Mouse (Mus musculus) midbrain, embryonic 13.5 days (tissue): ENCODE measurements around the gene Axdnd1. TPM values are rescaled to one million over a fixed set of nuclear protein-coding genes. Genes with fewer than 3 reads are reported as not detected.

Source experiments
- ATAC-seq: fragments of 200-750 bp; cut with Nextera tagmentation; 2 replicates; pipeline ENCODE4 v1.8.0; 2017; ENCODE audit warnings: mild to moderate bottlenecking, moderate TSS enrichment, moderate library complexity
- H3K27ac ChIP-seq: fragments of 300-500 bp; sonication (generic); 2 replicates; pipeline ENCODE4 v1.5.1; 2015; ENCODE audit warnings: inconsistent platforms, mild to moderate bottlenecking, moderate library complexity
- H3K27me3 ChIP-seq: fragments of 300-500 bp; sonication (generic); 2 replicates; pipeline ENCODE4 v1.6.1; 2015; ENCODE audit warnings: mild to moderate bottlenecking, inconsistent platforms
- H3K36me3 ChIP-seq: fragments of 300-500 bp; sonication (generic); 2 replicates; pipeline ENCODE4 v1.6.1; 2015; ENCODE audit warnings: mild to moderate bottlenecking, inconsistent platforms
- H3K4me1 ChIP-seq: fragments of 300-500 bp; sonication (generic); replicated peaks from 2 replicates; pipeline ENCODE4 v1.6.1; 2015; ENCODE audit warnings: inconsistent platforms
- H3K4me2 ChIP-seq: fragments of 300-500 bp; sonication (generic); replicated peaks from 2 replicates; pipeline ENCODE4 v1.6.1; 2015; ENCODE audit warnings: moderate library complexity, mild to moderate bottlenecking, inconsistent platforms
- H3K4me3 ChIP-seq: fragments of 300-500 bp; sonication (generic); replicated peaks from 2 replicates; pipeline ENCODE4 v1.5.1; 2015; ENCODE audit warnings: mild to moderate bottlenecking, inconsistent platforms
- H3K9ac ChIP-seq: fragments of 300-500 bp; sonication (generic); replicated peaks from 2 replicates; pipeline ENCODE4 v1.6.1; 2015; ENCODE audit warnings: mild to moderate bottlenecking, inconsistent platforms
- H3K9me3 ChIP-seq: fragments of 300-500 bp; sonication (generic); 2 replicates; pipeline ENCODE4 v1.6.1; 2016; ENCODE audit warnings: mild to moderate bottlenecking, inconsistent platforms
- WGBS: fragments of 180-500 bp; shearing (Covaris S2); methylation state at CpG from one replicate; pipeline ENCODE4 v1.1.7; 2015; 5-methylcytosine and 5-hydroxymethylcytosine counted together
- polyA plus RNA-seq: library from polyadenylated mRNA; unstranded; fragments of >200 nt; fragmentation: Nextera tagmentation; extraction: Ambion mirVana; gene quantifications from 2 replicates; pipeline ENCODE4 v1.2.1, GENCODE M21; 2015

Gene Axdnd1
- 0.17 and 0.45 TPM in 2 replicates for polyA plus RNA-seq

DNA sequence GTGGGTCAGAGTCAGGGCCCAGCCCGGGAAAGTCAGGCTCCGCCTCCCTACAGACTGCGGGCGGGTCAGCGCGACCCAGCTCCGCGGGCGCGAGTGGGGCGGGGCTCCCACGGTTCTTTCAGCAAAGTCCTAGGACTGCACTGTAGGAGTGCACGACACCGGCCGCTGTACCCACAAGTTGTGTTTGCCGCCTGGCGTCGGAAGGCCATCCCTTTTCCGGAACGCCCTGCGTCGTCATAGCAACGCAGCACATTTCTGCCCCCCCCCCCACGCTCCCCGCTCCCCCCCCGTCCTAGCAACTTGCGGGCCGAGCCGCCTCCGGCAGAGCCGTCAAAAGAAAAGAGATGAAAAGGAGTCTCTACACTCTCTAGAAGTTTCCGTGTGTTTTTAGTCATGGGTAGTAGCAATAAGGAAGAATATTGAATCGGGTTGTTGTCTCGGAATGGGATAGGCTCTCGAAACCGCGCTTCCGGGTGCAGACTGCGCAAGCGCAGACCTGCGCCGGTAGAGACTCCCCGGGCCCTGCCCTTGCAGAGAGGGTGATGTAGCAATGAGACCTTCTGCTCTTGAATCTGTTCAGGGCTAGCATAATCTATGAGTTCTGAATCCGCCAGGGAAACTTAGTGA lies at the start of gene Axdnd1:
TSS of gene Axdnd1 (minus strand) at position 489 of the 627 bp plus-strand sequence.
- Histone ChIP-seq H3K9me3 (no peaks in the 10 kb centered on the region; the same call in 1 of the 2 replicates), H3K36me3 (no peaks in the 10 kb centered on the region), H3K9ac (peak within 1 kb of the TSS; percentile 52), H3K4me2 (peak within 1 kb of the TSS; percentile 67), H3K4me3 (peak within 1 kb of the TSS; percentile 57), H3K4me1 (peaks cover 7% of the 10 kb centered on the region; the same call in 1 of the 2 replicates), H3K27me3 (no peaks in the 10 kb centered on the region), H3K27ac (0 out of 2 replicates have a peak within 1 kb of the TSS, but pooled peaks have one; percentile 16)
- ATAC-seq, result peak; percentile 97
- WGBS, result under 1% methylated on average over 42 of the region's 44 CpGs

DNA sequence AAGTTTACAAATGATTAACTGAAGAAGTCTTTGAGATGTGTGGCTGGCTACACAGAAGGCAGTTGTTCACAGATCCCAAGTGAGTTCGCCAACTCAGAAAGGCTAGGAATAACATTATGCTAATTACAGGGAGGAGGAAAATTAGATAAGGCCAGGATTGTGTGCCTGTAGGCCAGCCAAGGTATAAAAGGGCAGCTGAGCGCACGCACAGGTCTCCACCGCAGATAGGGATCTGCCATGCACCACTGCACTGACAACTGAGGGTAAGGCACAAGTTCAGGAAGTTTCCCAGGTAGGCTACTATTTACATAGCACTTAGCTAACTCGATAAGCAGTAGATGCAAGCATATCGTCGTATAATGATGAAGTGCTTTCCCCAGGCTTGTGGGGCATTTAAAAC lies 49.6 kb upstream of the Axdnd1 start:
- no peak for ATAC-seq
- no peak overlapping the region for H3K27ac ChIP-seq
- H3K4me1 ChIP-seq, result peaks cover 12% of the 10 kb centered on the region
- H3K4me3 ChIP-seq, result no peak overlapping the region
- H3K4me2 ChIP-seq, result no peak overlapping the region
- no peak overlapping the region for H3K9ac ChIP-seq
- H3K9me3 ChIP-seq, result peaks cover 10% of the 10 kb centered on the region; the same call in 1 of the 2 replicates
- WGBS, result 70% methylated on average over 7 of the region's 7 CpGs
- no peaks in the 10 kb centered on the region for H3K27me3 ChIP-seq
- peaks cover 15% of the 10 kb centered on the region for H3K36me3 ChIP-seq

DNA sequence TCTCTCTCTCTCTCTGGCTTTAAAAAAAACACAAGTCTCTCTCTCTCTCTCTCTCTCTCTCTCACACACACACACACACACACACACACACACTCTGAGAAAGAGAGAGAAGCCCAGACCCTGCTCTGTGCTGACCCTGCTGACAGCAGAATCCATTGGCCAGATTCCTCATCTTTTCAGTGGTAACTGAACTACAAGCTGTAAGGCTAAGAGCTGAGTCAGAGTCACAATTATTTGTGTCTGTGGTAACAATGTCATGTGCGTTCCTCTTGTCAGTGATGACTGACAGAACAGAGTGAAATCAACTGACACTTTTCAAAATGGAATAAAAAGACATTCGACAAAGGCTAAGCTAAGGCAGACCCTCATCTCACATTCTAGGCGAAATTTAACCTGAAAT lies 47.6 kb upstream of the Axdnd1 start:
- WGBS, result 87% methylated on average over 3 of the region's 3 CpGs
- Histone ChIP-seq H3K9ac (no peak overlapping the region), H3K4me2 (no peak overlapping the region), H3K9me3 (peaks cover 10% of the 10 kb centered on the region; the same call in 1 of the 2 replicates), H3K36me3 (peaks cover 17% of the 10 kb centered on the region), H3K27me3 (no peaks in the 10 kb centered on the region), H3K27ac (no peak overlapping the region), H3K4me1 (peaks cover 9% of the 10 kb centered on the region), H3K4me3 (no peak overlapping the region)
- no peak for ATAC-seq

DNA sequence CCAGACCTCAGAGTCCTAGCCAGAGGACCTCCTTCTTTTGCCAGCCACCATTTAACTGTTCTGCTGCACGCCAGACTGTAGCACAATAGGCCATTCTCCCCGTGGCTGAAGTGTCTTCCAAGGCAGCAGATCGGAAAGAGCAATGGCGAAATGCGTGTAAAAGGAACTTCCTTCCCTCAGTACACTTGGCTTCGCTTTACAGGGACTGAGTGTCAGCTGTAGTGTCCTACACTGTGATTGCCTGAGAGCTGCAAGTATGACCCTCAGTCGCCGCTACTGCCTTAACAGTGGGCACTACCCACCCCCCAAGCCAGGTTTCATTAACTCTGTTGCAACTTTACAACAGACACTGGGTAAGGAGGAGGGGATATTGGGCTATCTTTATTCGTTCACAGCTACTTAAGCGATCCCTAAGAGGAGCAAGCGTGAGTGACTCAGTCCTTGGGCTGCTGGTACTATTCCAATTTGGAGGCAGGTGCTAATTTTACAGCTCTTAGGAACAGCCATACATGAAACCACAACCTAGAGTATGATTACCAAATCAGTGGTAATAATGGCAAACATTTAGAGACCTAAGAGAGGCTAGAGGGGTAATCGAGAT lies 46.8 kb upstream of the Axdnd1 start:
- Histone ChIP-seq H3K27me3 (no peaks in the 10 kb centered on the region), H3K4me3 (no peak overlapping the region), H3K9me3 (peaks cover 10% of the 10 kb centered on the region; the same call in 1 of the 2 replicates), H3K27ac (no peak overlapping the region), H3K9ac (no peak overlapping the region), H3K4me1 (peaks cover 2% of the 10 kb centered on the region), H3K36me3 (peaks cover 17% of the 10 kb centered on the region), H3K4me2 (no peak overlapping the region)
- ATAC-seq, result no peak
- 86% methylated on average over 12 of the region's 12 CpGs for WGBS

DNA sequence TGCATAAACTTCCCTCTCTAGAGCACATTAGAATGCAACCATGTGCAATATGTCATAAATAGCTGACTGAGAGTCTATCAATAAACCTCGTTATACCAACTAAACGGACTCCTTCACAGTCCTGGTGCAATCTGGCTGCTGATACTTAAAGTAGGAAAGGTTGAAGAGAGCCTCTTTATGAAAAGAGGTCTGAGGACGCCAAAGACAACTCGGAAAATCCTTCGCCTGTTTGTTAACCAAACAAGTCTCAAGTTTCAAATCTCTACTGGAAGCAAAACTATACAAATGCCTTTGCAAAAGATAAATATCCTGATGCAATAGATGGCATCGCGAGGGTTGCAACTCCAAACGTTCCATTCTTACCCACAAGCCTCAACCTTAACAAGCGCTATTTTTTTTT lies 44.0 kb upstream of the Axdnd1 start:
- Histone ChIP-seq H3K27me3 (no peaks in the 10 kb centered on the region), H3K4me3 (no peak overlapping the region), H3K36me3 (peaks cover 17% of the 10 kb centered on the region), H3K4me1 (no peaks in the 10 kb centered on the region), H3K27ac (no peak overlapping the region), H3K9ac (no peak overlapping the region), H3K4me2 (no peak overlapping the region), H3K9me3 (peaks cover 10% of the 10 kb centered on the region; the same call in 1 of the 2 replicates)
- no peak for ATAC-seq
- WGBS, result 91% methylated on average over 9 of the region's 9 CpGs

DNA sequence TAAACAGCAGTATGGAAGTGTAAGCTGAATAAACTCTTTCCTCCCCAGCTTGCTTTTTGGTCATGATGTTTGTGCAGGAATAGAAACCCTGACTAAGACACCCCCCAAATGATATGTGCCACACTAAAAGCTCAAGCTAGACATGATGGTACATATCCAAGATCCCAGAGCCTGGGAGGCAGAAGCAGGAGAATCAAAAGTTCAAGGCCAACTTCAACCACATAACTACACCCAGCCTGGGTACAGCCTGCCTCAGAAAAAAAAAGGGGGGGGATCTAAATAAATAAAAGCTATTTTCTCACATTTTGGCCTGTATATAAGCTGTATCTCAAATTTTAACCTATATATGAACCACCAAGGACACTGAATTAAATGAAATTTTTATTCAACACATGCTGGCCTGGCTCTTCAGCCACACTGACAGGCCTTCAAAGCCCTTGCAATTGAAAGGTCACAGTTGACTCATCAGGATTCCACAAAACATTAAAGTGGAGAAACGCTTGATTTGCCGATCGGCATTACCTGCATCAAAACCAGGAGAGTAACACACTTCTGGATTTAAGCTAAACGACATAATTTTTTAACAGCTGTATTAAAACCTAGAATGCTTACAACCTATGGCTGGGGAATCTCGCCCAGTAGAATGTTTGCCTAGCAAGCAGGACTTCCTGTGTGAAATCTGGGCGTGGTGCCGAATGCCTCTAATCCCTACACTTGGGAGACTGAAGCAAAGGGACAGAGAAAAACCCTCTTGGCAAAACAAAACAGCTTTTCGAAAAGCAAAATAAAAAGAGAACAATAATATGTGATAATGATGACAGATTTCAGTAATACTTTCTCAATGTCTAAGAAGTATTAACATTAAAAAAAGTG lies 43.3 kb upstream of the Axdnd1 start:
- WGBS, result 91% methylated on average over 8 of the region's 8 CpGs
- ATAC-seq, result no peak
- Histone ChIP-seq H3K4me2 (no peak overlapping the region), H3K4me3 (no peak overlapping the region), H3K27me3 (no peaks in the 10 kb centered on the region), H3K36me3 (peaks cover 15% of the 10 kb centered on the region), H3K27ac (no peak overlapping the region), H3K4me1 (no peaks in the 10 kb centered on the region), H3K9ac (no peak overlapping the region), H3K9me3 (peaks cover 8% of the 10 kb centered on the region; the same call in 1 of the 2 replicates)

DNA sequence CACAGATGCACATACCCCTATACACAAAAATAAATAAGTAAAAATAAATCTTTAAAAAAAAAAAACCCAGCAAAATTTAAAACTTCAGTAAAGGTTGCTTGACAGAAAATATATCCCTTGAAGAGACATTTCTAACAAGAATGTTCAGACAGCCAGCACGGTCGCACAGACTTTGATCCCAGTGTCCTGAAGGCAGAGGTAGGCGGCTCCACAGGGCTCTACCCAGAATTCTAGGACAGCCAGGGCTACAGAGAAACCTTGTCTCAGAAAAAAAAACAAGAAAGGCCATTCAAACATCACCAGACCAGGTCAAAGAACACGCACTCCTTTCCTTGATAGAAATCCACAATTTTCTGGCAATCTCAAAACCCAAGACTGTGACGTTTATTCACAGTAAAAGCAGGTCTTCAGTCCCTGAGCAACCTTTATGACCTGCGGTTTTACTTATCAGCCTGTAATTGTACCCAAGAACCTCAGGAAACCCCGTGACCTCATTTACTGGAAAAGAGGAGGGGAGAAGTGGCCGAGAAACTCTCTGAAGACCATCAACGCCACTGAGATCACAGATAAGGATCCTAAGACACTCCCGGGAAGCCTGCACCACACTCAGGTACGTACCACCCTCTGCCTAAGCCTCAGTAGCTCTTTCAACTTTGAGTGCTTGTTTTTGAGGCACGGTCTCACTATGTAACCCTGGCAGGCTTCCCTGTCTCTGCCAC lies 41.5 kb upstream of the Axdnd1 start:
- no peak overlapping the region for H3K27ac ChIP-seq

DNA sequence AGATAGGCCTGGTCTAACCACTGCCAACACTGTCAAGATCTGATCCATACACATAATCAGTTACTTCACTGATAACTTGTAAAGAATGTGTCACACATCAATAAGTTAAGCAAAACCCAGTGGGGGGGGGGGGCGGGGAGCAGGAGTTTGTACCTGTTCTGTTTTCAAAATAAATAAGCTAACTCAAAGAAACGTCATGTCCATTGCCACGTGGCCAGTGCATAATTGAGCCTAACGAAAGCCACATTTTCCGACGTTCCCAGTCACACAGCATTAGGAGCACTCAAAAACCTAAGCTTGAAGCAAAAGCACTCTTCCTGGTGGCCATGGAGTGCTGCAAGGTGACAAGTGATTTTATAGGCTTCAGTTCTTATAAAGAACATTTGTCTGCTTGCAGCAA lies 40.1 kb upstream of the Axdnd1 start:
- Histone ChIP-seq H3K4me2 (no peak overlapping the region), H3K27me3 (no peaks in the 10 kb centered on the region), H3K36me3 (peaks cover 7% of the 10 kb centered on the region), H3K27ac (no peak overlapping the region), H3K4me3 (no peak overlapping the region), H3K9ac (no peak overlapping the region), H3K9me3 (peaks cover 3% of the 10 kb centered on the region; the same call in 1 of the 2 replicates), H3K4me1 (no peaks in the 10 kb centered on the region)
- ATAC-seq, result no peak
- 90% methylated on average over 6 of the region's 6 CpGs for WGBS

More for the DNA sequence above, 41.5 kb upstream of the Axdnd1 start:
- Histone ChIP-seq H3K4me2 (no peak overlapping the region), H3K4me1 (no peaks in the 10 kb centered on the region), H3K9ac (no peak overlapping the region), H3K9me3 (peaks cover 6% of the 10 kb centered on the region; the same call in 1 of the 2 replicates), H3K4me3 (no peak overlapping the region), H3K36me3 (peaks cover 13% of the 10 kb centered on the region), H3K27me3 (no peaks in the 10 kb centered on the region)
- WGBS, result 90% methylated on average over 12 of the region's 12 CpGs
- no peak for ATAC-seq

DNA sequence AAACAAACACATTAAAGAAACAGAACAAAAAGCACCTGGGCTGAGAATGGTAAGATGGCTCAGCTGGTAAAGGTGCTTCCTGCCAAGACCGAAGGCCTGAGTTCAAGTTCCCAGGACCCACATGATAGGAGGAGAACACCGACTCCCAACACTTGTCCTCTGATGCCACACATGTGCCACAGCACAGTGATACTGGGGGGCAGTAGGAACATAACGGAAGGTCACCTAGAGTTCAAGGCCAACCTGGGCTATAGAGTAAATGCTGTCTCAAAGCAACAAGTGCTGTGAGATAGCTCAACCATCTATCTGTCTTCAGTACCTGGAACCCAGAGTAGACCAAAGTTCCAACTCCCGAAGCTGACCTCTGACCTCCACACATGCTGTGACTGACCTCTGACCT lies 39.3 kb upstream of the Axdnd1 start:
- ATAC-seq, result no peak
- no peak overlapping the region for H3K27ac ChIP-seq

DNA sequence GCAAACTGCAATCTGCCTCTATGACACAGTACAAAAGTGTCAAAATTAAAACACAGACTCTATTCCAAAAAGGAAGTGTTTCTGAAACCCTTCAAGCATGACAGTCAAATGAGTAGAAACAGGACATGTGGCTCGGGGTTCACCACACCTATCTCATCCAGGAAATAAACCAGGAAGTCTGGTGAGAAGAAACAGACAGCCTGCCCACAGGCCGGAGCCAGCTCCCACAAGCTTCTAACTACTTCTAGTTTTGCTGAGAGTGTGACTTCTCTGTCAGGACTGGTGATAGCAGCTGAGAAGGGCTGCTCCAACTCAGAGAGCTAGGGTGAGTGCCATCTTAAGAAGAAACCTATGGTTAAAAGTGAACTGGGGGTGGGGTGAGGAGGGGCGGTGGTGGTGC lies 38.7 kb upstream of the Axdnd1 start:
- no peak for ATAC-seq
- Histone ChIP-seq H3K36me3 (no peaks in the 10 kb centered on the region), H3K9ac (no peak overlapping the region), H3K9me3 (no peaks in the 10 kb centered on the region), H3K4me2 (no peak overlapping the region), H3K27ac (no peak overlapping the region), H3K4me3 (no peak overlapping the region), H3K4me1 (no peaks in the 10 kb centered on the region), H3K27me3 (no peaks in the 10 kb centered on the region)
- WGBS, result 86% methylated on average over 3 of the region's 3 CpGs

More for the DNA sequence above, 39.3 kb upstream of the Axdnd1 start:
- Histone ChIP-seq H3K4me1 (no peaks in the 10 kb centered on the region), H3K9ac (no peak overlapping the region), H3K36me3 (no peaks in the 10 kb centered on the region), H3K27me3 (no peaks in the 10 kb centered on the region), H3K4me3 (no peak overlapping the region), H3K9me3 (no peaks in the 10 kb centered on the region), H3K4me2 (no peak overlapping the region)
- WGBS, result 94% methylated on average over 4 of the region's 4 CpGs

DNA sequence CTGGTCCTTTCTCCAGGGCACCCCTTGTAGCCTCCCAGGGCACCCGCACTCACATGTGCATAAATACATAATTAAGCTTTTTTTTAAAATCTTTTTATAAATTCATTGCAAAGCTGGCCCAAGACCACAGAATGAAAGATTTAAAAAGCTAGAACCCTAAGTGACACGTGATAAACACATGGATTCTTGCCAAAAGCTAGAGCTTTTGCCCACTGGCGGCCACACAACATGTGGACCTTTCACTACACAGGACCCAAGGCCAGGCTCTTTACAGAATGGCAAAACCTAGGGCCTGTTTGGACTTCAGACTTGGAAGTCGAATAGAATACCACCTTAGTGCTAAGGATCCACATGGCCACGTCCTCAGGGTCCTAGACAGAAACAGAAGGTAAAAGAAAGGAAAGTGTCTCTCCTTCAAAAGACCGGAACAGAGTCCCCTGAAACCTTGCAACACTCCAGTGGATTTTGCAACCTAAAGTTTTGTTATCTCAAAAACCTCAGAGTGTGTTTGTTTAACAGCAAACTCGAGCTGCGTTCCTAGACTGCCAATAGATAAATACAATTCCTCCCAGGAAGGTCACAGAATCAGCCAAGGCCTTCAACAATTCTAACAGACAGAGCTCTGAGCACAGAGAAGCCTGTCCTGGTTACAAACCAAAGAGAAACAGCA lies 37.6 kb upstream of the Axdnd1 start:
- H3K9ac ChIP-seq, result no peak overlapping the region
- whole genome bisulfite sequencing, result 89% methylated on average over 8 of the region's 8 CpGs
- no peaks in the 10 kb centered on the region for H3K4me1 ChIP-seq
- H3K27me3 ChIP-seq, result no peaks in the 10 kb centered on the region
- H3K36me3 ChIP-seq, result no peaks in the 10 kb centered on the region
- no peaks in the 10 kb centered on the region for H3K9me3 ChIP-seq
- no peak overlapping the region for H3K27ac ChIP-seq
- no peak overlapping the region for H3K4me2 ChIP-seq
- no peak overlapping the region for H3K4me3 ChIP-seq
- no peak for ATAC-seq
